Mouse (Mus musculus) liver, adult 2 months (tissue): ENCODE measurements around the gene Anxa2.

Source experiments
- CTCF ChIP-seq: fragments of 200-500 bp; IDR thresholded peaks from 2 replicates; pipeline ENCODE4 v1.5.1; 2011; ENCODE audit warnings: low read depth, low read length, control low read depth
- POLR2A ChIP-seq: fragments of 200-500 bp; IDR thresholded peaks from 2 replicates; pipeline ENCODE4 v1.6.1; 2011; ENCODE audit warnings: low read length, control low read depth; ENCODE audit not compliant: insufficient read depth; ENCODE audit errors: extremely low read depth

DNA sequence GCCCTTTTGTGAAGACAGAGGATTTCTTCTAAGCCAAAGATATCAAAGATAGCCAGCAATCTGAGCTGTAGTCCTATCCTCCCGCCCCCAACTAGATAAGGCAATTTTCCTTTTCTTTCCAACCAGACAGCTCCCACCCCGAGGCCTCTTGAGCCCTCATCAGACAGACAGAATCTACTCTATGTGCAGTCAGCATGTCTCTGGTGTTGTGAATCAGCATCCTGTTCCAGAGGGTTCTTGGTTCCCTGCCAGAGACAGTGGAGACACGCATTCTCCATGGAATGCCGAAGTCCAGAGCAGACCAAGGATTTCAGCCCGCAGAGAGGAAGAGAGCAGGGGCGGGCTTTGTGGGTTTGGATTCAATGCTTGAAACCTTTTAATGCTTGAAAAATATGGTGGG lies 19.3 kb downstream of the Anxa2 start:
- TF ChIP-seq CTCF, result no peak
- TF ChIP-seq POLR2A, result no peak
